Mouse (Mus musculus) myocyte (in vitro differentiated cells): ENCODE measurements around the gene Btg1. TPM values are rescaled to one million over a fixed set of nuclear protein-coding genes. Genes with fewer than 3 reads are reported as not detected.

Experiments
- H3K27me3 ChIP-seq: one replicate; pipeline ENCODE4 v1.6.1; 2011; ENCODE audit not compliant: control insufficient read depth, insufficient read depth, insufficient read length
- H3K36me3 ChIP-seq: one replicate; pipeline ENCODE4 v1.6.1; 2011; ENCODE audit not compliant: control insufficient read depth, insufficient read depth
- H3K4me2 ChIP-seq: one replicate; pipeline ENCODE4 v1.6.1; 2011; ENCODE audit warnings: low read depth, control low read depth
- H3K4me3 ChIP-seq: one replicate; pipeline ENCODE4 v1.5.1; 2011; ENCODE audit warnings: mild to moderate bottlenecking, control low read depth, moderate library complexity
- H3K79me2 ChIP-seq: one replicate; pipeline ENCODE4 v1.6.1; 2011; ENCODE audit not compliant: control insufficient read depth, insufficient read depth
- H3ac ChIP-seq: one replicate; pipeline ENCODE4 v1.6.1; 2011; ENCODE audit not compliant: control insufficient read depth, insufficient read length
- CEBPB ChIP-seq: IDR thresholded peaks from 2 replicates; pipeline ENCODE4 v1.6.1; 2011; ENCODE audit warnings: mild to moderate bottlenecking, moderate library complexity; ENCODE audit not compliant: poor library complexity, insufficient read depth, severe bottlenecking
- E2F4 ChIP-seq: IDR thresholded peaks from one replicate; pipeline ENCODE4 v1.6.1; 2011; ENCODE audit warnings: mild to moderate bottlenecking, control low read depth, moderate library complexity; ENCODE audit not compliant: insufficient read depth
- MAX ChIP-seq: IDR thresholded peaks from one replicate; pipeline ENCODE4 v1.6.1; 2011; ENCODE audit warnings: low read depth, mild to moderate bottlenecking, control low read depth
- MYOD1 ChIP-seq, 3 experiments: IDR thresholded peaks; one replicate each; pipeline ENCODE4 v1.6.1; 2011; ENCODE audit warnings: control low read depth in 2 of 3, low read depth in 2 of 3, mild to moderate bottlenecking in 2 of 3, moderate library complexity in 1 of 3; ENCODE audit not compliant: insufficient read length in 2 of 3, control insufficient read depth in 1 of 3
- MYOG ChIP-seq, 3 experiments: IDR thresholded peaks; one replicate each; pipeline ENCODE4 v1.6.1; 2011; ENCODE audit warnings: control low read depth in 2 of 3, low read depth in 2 of 3, mild to moderate bottlenecking in 2 of 3; ENCODE audit not compliant: insufficient read length in 2 of 3, control insufficient read depth in 1 of 3, insufficient read depth in 1 of 3
- POLR2A ChIP-seq: IDR thresholded peaks from one replicate; pipeline ENCODE4 v1.6.1; 2011; ENCODE audit warnings: low read depth, mild to moderate bottlenecking, control low read depth, moderate library complexity; ENCODE audit not compliant: insufficient read length
- POLR2AphosphoS2 ChIP-seq: IDR thresholded peaks from one replicate; pipeline ENCODE4 v1.6.1; 2011; ENCODE audit warnings: low read depth, control low read depth; ENCODE audit not compliant: insufficient read length
- REST ChIP-seq: IDR thresholded peaks from one replicate; pipeline ENCODE4 v1.6.1; 2011; ENCODE audit warnings: mild to moderate bottlenecking, control low read depth, moderate library complexity; ENCODE audit not compliant: insufficient read depth, insufficient read length
- SRF ChIP-seq: IDR thresholded peaks from one replicate; pipeline ENCODE4 v1.6.1; 2011; ENCODE audit warnings: low read depth; ENCODE audit not compliant: control insufficient read depth, insufficient read length
- TCF12 ChIP-seq: IDR thresholded peaks from one replicate; pipeline ENCODE4 v1.6.1; 2011; ENCODE audit warnings: mild to moderate bottlenecking, control low read depth; ENCODE audit not compliant: poor library complexity, insufficient read depth, severe bottlenecking
- TCF3 ChIP-seq: IDR thresholded peaks from one replicate; pipeline ENCODE4 v1.6.1; 2011; ENCODE audit warnings: low read depth, control low read depth; ENCODE audit not compliant: insufficient read length
- USF1 ChIP-seq: IDR thresholded peaks from one replicate; pipeline ENCODE4 v1.6.1; 2011; ENCODE audit warnings: low read depth, mild to moderate bottlenecking, control low read depth, moderate library complexity
- polyA plus RNA-seq: library from polyadenylated mRNA; unstranded; fragments of >200 nt; fragmentation: generic; extraction: Trizol; gene quantifications from one replicate; pipeline ENCODE4 v1.2.1, GENCODE M21; 2012; ENCODE audit warnings: missing spikeins

Btg1 gene
- polyA plus RNA-seq, 1 experiment: 49.9 TPM

DNA sequence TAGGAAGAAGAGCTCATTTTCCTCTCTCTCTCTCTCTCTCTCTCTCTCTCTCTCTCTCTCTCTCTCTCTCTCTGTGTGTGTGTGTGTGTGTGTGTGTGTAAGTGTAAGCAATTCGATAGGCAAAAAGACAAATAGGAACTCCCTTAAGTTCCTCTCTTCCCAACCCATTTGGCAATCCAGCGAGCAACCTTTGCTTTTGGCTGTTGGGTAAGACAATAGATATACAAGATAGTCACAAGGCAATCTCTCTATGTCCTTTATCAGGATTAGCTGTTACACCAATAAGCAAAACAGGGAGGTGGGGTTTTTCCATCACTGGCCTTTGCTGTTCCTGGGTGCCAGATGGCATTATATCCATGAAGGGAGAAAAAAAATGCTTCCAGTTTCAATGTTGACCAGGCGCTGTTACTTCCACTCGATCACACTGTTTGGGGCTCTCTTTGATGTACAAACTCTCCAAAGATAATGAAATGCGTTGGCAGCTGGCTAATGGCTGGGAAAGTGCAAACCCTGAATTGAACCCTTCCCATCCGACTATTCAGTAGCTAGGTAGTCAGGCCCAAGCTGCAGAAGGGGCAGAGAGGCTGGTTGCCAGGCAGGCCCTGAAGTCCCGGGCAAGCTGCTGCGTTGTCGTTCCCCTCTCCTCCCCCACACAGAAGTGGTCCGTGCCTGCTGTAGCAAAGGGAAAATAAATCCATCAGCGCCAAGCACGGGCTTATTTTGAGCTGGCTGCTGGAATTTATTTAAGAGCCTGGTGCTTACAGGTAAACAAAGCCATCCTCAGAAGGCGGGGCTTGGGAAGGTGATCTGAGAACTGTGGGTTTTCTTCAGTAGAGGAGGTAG, 29.4 kb downstream of the Btg1 start:
- TF ChIP-seq POLR2AphosphoS2 (no peak), POLR2A (no peak), E2F4 (no peak), USF1 (no peak), MYOD1 (IDR thresholded peaks at IDR 0.05; ENCODE audit: control insufficient read depth in 1 of 3, insufficient read length in 2 of 3, low read depth in 2 of 3) (no peak), MYOG (IDR thresholded peaks at IDR 0.05; ENCODE audit: control insufficient read depth in 1 of 3, insufficient read depth in 1 of 3, insufficient read length in 2 of 3, low read depth in 2 of 3) (no peak), MAX (no peak), TCF3 (no peak), SRF (no peak), TCF12 (no peak), CEBPB (no peak), REST (no peak)
- no peak overlapping the region for H3K4me2 ChIP-seq
- H3K36me3 ChIP-seq: no peaks in the 10 kb centered on the region
- H3K27me3 ChIP-seq: no peaks in the 10 kb centered on the region
- H3ac ChIP-seq: no peak overlapping the region
- no peak overlapping the region for H3K4me3 ChIP-seq
- H3K79me2 ChIP-seq: no peaks in the 10 kb centered on the region

DNA sequence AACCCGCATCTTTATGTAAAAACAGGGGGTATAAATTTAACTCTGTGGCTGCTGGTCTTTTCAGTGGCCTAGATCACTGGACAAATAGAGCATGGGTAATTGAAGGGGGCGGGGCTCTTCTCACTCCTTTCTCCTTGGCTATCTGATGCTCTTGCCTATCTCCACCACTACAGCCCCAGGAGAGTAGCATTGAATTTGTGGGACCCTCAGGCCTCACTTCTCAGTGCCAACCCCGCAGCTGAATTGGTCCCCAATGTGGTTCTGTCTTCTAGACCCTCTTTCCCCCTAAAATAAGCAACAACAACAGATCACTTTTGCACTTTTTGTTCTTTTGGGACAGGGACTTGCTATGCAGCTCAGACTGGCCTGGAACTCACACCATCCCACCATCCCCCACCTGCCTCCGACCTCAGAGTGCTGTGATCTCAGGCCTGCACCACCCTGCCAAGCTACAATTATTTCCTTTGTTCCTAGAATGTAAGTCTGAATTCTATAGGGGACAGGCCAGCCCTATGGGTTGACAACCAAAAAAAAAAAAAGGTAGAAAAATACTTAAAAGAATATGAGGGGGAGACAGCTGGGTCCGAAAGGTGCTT, 30.2 kb downstream of the Btg1 start:
- Histone ChIP-seq H3K36me3 (no peaks in the 10 kb centered on the region), H3K27me3 (no peaks in the 10 kb centered on the region), H3K79me2 (no peaks in the 10 kb centered on the region), H3ac (no peak overlapping the region), H3K4me2 (no peak overlapping the region), H3K4me3 (no peak overlapping the region)
- no peak for TF ChIP-seq USF1

GRCm38 (mm10) chr10:96648161-96648561, 31.4 kb downstream of the Btg1 start:
- H3K36me3 ChIP-seq: no peaks in the 10 kb centered on the region
- H3K4me3 ChIP-seq: no peak overlapping the region
- no peak for TF ChIP-seq POLR2AphosphoS2
- no peak for TF ChIP-seq CEBPB
- no peak for TF ChIP-seq POLR2A
- no peak for TF ChIP-seq TCF3
- TF ChIP-seq MYOD1 (IDR thresholded peaks at IDR 0.05; ENCODE audit: control insufficient read depth in 1 of 3, insufficient read length in 2 of 3, low read depth in 2 of 3): no peak
- no peak for TF ChIP-seq SRF
- TF ChIP-seq TCF12: no peak
- no peak for TF ChIP-seq REST
- no peak for TF ChIP-seq USF1
- no peak for TF ChIP-seq MAX
- no peak for TF ChIP-seq MYOG (IDR thresholded peaks at IDR 0.05; ENCODE audit: control insufficient read depth in 1 of 3, insufficient read depth in 1 of 3, insufficient read length in 2 of 3, low read depth in 2 of 3)
- no peak for TF ChIP-seq E2F4
- H3ac ChIP-seq: no peak overlapping the region
- no peaks in the 10 kb centered on the region for H3K27me3 ChIP-seq
- H3K4me2 ChIP-seq: no peak overlapping the region
- no peaks in the 10 kb centered on the region for H3K79me2 ChIP-seq

DNA sequence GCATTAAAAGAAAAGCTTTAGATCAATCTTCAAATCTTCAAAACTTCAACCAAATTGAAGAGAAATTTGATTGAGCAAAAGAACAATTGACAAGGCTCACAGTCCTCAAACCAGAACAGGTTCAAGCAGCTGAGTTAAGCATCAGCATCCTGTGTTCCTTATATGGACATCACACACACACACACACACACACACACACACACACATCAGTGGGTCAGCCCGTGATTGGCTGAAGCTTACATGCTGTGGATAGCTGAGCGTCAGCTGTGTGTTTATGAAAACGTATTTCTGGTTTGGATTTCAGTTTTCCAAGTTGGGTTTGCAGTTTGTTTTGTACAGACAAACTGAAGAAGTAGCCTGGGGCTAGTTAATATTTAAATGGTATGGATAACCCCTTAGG, 32.7 kb downstream of the Btg1 start:
- TF ChIP-seq POLR2A (no peak), TCF3 (no peak), CEBPB (no peak), MAX (no peak), USF1 (no peak), E2F4 (no peak)
- Histone ChIP-seq H3K4me3 (no peak overlapping the region), H3K27me3 (no peaks in the 10 kb centered on the region), H3K36me3 (no peaks in the 10 kb centered on the region), H3K4me2 (no peak overlapping the region), H3K79me2 (no peaks in the 10 kb centered on the region), H3ac (no peak overlapping the region)

GRCm38 (mm10) chr10:96652372-96652771, 35.6 kb downstream of the Btg1 start:
- no peaks in the 10 kb centered on the region for H3K27me3 ChIP-seq
- no peak overlapping the region for H3K4me3 ChIP-seq
- no peaks in the 10 kb centered on the region for H3K36me3 ChIP-seq
- TF ChIP-seq REST (no peak), MYOD1 (IDR thresholded peaks at IDR 0.05; ENCODE audit: control insufficient read depth in 1 of 3, insufficient read length in 2 of 3, low read depth in 2 of 3) (no peak), POLR2A (no peak), TCF3 (no peak), SRF (no peak)
- no peaks in the 10 kb centered on the region for H3K79me2 ChIP-seq
- no peak overlapping the region for H3ac ChIP-seq
- H3K4me2 ChIP-seq: no peak overlapping the region
